Mouse (Mus musculus) left cerebral cortex, postnatal 25 days (tissue): ENCODE measurements around the gene Mrpl58. TPM values are rescaled to one million over a fixed set of nuclear protein-coding genes. Genes with fewer than 3 reads are reported as not detected.
A peak's percentile ranks its signal among the peaks of the same experiment; 100 is the strongest.

Experiments
- DNase-seq, 2 experiments: peaks; one replicate each; pipeline ENCODE4 v3.0.0; 2022; ENCODE audit warnings: low spot score in 2 of 2, mixed read lengths in 1 of 2
- intact Hi-C: fragments of 180-260 bp; cut with DNase I; formaldehyde crosslinking; loops from one replicate; pipeline ENCODE4 v1.15.1; 2025
- total RNA-seq, 2 experiments: library from RNA; stranded (reverse); gene quantifications; 2 replicates each; pipeline ENCODE4 v1.2.3; 2021

The Mrpl58 gene
- total RNA-seq, 2 experiments from 2014 or later, result 107 to 109 TPM

GRCm38 (mm10) chr11:115421328-115421727 is 17.8 kb downstream of the Mrpl58 start:
- intact Hi-C loops, result no loop called here
- DNase-seq, result peak in 1 of 2 experiments; percentile 75

- DNase-seq, result no peak
- intact Hi-C loops, result no loop called here
Measured at GRCm38 (mm10) chr11:115421972-115422371, 18.4 kb downstream of the Mrpl58 start.

GRCm38 (mm10) chr11:115423091-115423490 is 19.5 kb downstream of the Mrpl58 start:
- intact Hi-C loops, result no loop called here
- no peak for DNase-seq

GRCm38 (mm10) chr11:115424666-115425065 is 21.1 kb downstream of the Mrpl58 start:
- intact Hi-C loops, result no loop called here
- DNase-seq, result no peak

- DNase-seq, result no peak
- intact Hi-C loops, result no loop called here
Measured at GRCm38 (mm10) chr11:115425671-115426070, 22.1 kb downstream of the Mrpl58 start.

- intact Hi-C loops, result loop anchor here (1.0 kb wide), 1 partner anchor 47 kb away; no protein-coding TSS in a partner anchor
Measured at GRCm38 (mm10) chr11:115427482-115428331, 24.2 kb downstream of the Mrpl58 start.

GRCm38 (mm10) chr11:115429307-115429706 is 25.8 kb downstream of the Mrpl58 start:
- intact Hi-C loops, result no loop called here
- DNase-seq, result peak in 1 of 2 experiments; percentile 74

More at GRCm38 (mm10) chr11:115427482-115428331, 24.2 kb downstream of the Mrpl58 start:
- DNase-seq, result peak; percentile 74 to 84

GRCm38 (mm10) chr11:115430561-115430960 is 27.0 kb downstream of the Mrpl58 start:
- DNase-seq, result no peak
- intact Hi-C loops, result no loop called here

GRCm38 (mm10) chr11:115432814-115433213 is 29.3 kb downstream of the Mrpl58 start:
- intact Hi-C loops, result no loop called here
- no peak for DNase-seq

- DNase-seq, result no peak
- intact Hi-C loops, result no loop called here
Measured at GRCm38 (mm10) chr11:115433342-115433741, 29.8 kb downstream of the Mrpl58 start.

GRCm38 (mm10) chr11:115435596-115436337 is 32.2 kb downstream of the Mrpl58 start:
- peak; percentile 38 to 39 for DNase-seq
- intact Hi-C loops, result no loop called here

GRCm38 (mm10) chr11:115437571-115438122 is 34.1 kb downstream of the Mrpl58 start:
- DNase-seq, result peak in 1 of 2 experiments; percentile 66
- intact Hi-C loops, result no loop called here

- intact Hi-C loops, result no loop called here
- DNase-seq, result no peak
Measured at GRCm38 (mm10) chr11:115439326-115439725, 35.8 kb downstream of the Mrpl58 start.

- intact Hi-C loops, result no loop called here
- DNase-seq, result no peak
Measured at GRCm38 (mm10) chr11:115439906-115440595, 36.5 kb downstream of the Mrpl58 start, which contains the start of gene Trim80. Gene Trim80 (plus strand): TSS chr11:115440545.

GRCm38 (mm10) chr11:115441417-115441816 is 37.9 kb downstream of the Mrpl58 start:
- DNase-seq, result no peak
- intact Hi-C loops, result no loop called here

- intact Hi-C loops, result no loop called here
Measured at GRCm38 (mm10) chr11:115446906-115447305, 43.4 kb downstream of the Mrpl58 start.

GRCm38 (mm10) chr11:115447321-115447885 is 43.9 kb downstream of the Mrpl58 start:
- intact Hi-C loops, result no loop called here
- no peak for DNase-seq

More at GRCm38 (mm10) chr11:115446906-115447305, 43.4 kb downstream of the Mrpl58 start:
- DNase-seq, result no peak

GRCm38 (mm10) chr11:115448075-115448474 is 44.5 kb downstream of the Mrpl58 start:
- intact Hi-C loops, result no loop called here
- no peak for DNase-seq

GRCm38 (mm10) chr11:115448998-115449397 is 45.4 kb downstream of the Mrpl58 start:
- intact Hi-C loops, result no loop called here
- no peak for DNase-seq
